Mouse (Mus musculus) hindbrain, embryonic 16.5 days (tissue): ENCODE data around the gene Calm2. TPM values are rescaled to one million over a fixed set of nuclear protein-coding genes. Genes with fewer than 3 reads are reported as not detected.

Experiments
- ATAC-seq: fragments of 200-750 bp; cut with Nextera tagmentation; 2 replicates; pipeline ENCODE4 v1.8.0; 2017; ENCODE audit warnings: moderate TSS enrichment, moderate library complexity
- H3K27ac ChIP-seq: fragments of 300-500 bp; sonication (generic); 2 replicates; pipeline ENCODE4 v1.5.1; 2014; ENCODE audit warnings: low read depth, mild to moderate bottlenecking, control low read depth, low read length, moderate library complexity
- H3K27me3 ChIP-seq: fragments of 300-500 bp; sonication (generic); replicated peaks from 2 replicates; pipeline ENCODE4 v1.6.1; 2014; ENCODE audit warnings: low read length; ENCODE audit not compliant: control insufficient read depth, insufficient read depth
- H3K36me3 ChIP-seq: fragments of 300-500 bp; sonication (generic); 2 replicates; pipeline ENCODE4 v1.6.1; 2014; ENCODE audit warnings: mild to moderate bottlenecking, low read length, moderate library complexity, mixed read lengths; ENCODE audit not compliant: control insufficient read depth, insufficient read depth
- H3K4me1 ChIP-seq: fragments of 300-500 bp; sonication (generic); 2 replicates; pipeline ENCODE4 v1.6.1; 2014; ENCODE audit warnings: low read depth, low read length; ENCODE audit not compliant: control insufficient read depth, insufficient read depth
- H3K4me2 ChIP-seq: fragments of 300-500 bp; sonication (generic); 2 replicates; pipeline ENCODE4 v1.6.1; 2014; ENCODE audit warnings: mild to moderate bottlenecking, low read length, control low read depth, moderate library complexity
- H3K4me3 ChIP-seq: fragments of 300-500 bp; sonication (generic); 2 replicates; pipeline ENCODE4 v1.5.1; 2014; ENCODE audit warnings: mild to moderate bottlenecking, low read length, control low read depth, moderate library complexity
- H3K9ac ChIP-seq: fragments of 300-500 bp; sonication (generic); 2 replicates; pipeline ENCODE4 v1.6.1; 2014; ENCODE audit warnings: low read depth, mild to moderate bottlenecking, control low read depth, low read length, moderate library complexity
- H3K9me3 ChIP-seq: fragments of 300-500 bp; sonication (generic); 2 replicates; pipeline ENCODE4 v1.6.1; 2014; ENCODE audit warnings: mild to moderate bottlenecking, low read length, moderate library complexity; ENCODE audit not compliant: control insufficient read depth
- WGBS: fragments of 180-500 bp; shearing (Covaris S2); extraction: QIAGEN DNeasy Blood & Tissue Kit; methylation state at CpG from one replicate; pipeline ENCODE4 v1.1.7; 2014; 5-methylcytosine and 5-hydroxymethylcytosine counted together
- polyA plus RNA-seq: library from polyadenylated mRNA; unstranded; fragments of >200 nt; fragmentation: Nextera tagmentation; extraction: Ambion mirVana; gene quantifications from 2 replicates; pipeline ENCODE4 v1.2.1, GENCODE M21; 2015

Gene Calm2
- polyA plus RNA-seq, 1 experiment from 2014 or later = 3,155 TPM

DNA sequence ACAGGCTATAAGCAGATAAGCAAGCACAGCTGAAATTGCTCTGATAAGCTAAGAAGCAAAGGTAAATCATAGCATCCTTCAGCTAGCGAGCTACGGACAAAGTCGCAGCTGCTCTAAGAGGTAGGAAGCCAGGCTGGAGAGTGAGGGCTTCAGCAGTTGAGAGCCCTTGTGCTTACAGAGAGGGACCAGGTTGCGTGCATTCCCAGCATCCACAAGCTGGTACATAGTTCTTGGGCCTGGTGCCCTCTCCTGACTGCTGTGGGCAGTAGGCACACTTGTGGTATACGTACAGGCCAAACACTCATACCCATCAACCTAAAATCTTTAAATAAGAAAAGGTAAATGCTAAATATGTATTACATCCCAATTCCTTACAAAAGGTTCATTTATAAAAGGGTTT is 14.0 kb downstream of the Calm2 start:
- H3K4me1 ChIP-seq = no peaks in the 10 kb centered on the region
- H3K27me3 ChIP-seq = no peaks in the 10 kb centered on the region
- no peak overlapping the region for H3K9ac ChIP-seq
- no peak overlapping the region for H3K4me2 ChIP-seq
- no peaks in the 10 kb centered on the region for H3K9me3 ChIP-seq
- no peak overlapping the region for H3K4me3 ChIP-seq
- H3K36me3 ChIP-seq = peaks cover 33% of the 10 kb centered on the region
- WGBS = 95% methylated on average over 5 of the region's 5 CpGs
- no peak overlapping the region for H3K27ac ChIP-seq
- ATAC-seq = no peak

DNA sequence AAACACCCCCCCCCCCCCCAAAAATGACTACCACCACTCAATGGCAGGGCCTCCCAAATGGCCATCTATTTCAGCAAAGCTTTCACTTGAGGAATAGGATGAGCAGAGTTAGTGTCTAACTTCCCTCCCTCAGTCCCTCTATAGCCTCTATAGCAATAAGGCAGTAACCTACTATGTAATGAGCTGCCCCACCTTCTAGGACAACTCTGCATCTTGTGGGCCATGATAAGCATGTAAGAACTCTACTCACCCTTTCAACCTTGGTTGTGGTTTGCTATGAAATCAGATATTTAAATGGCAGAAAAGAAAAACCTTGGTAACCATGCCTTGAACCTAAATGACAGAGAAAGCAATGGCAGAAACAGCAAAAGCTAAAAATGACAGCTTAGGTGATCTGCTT is 14.4 kb downstream of the Calm2 start:
- Histone ChIP-seq H3K27ac (no peak overlapping the region), H3K36me3 (peaks cover 35% of the 10 kb centered on the region), H3K4me1 (no peaks in the 10 kb centered on the region), H3K9me3 (no peaks in the 10 kb centered on the region), H3K4me2 (no peak overlapping the region), H3K9ac (no peak overlapping the region), H3K4me3 (no peak overlapping the region), H3K27me3 (no peaks in the 10 kb centered on the region)
- ATAC-seq = no peak

DNA sequence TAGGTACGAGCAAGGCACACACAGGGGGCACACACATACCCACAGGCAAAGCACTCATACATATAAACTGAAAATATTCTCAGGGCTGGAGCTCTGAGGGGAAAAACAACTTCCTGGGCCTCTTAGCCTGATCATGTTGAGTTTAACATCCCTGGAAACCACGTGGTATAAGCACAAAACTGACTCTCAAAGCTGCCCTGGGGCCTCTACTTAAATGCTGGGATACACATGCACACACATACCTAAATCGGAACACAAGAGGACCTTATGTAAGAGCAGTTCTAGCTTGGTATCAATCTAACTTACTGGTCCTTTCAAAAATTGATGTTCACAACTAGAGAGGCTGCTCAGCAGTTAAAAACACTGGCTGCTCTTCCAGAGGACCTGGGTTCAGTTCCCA is 17.3 kb downstream of the Calm2 start:
- no peak overlapping the region for H3K9ac ChIP-seq
- 89% methylated on average over 3 of the region's 3 CpGs for WGBS

DNA sequence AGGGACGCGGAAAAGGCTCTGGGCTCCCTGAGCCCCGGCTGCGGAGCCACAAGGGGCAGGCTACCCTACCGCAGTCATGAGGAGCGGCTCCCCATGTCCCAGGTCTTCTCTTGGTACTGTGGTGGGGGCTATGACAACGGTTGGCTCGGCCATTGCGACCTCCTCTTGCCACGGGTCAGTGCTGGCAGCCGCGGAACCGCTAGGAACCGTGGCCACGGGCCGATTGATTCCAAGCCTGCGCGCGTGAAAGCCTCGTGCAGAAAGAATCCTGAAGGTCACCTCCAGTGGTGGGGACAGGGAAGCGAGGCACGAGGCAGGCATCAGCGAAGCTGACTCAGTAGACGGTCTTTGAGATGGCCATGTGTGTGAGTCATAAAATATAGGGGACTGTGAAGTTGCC is 19.2 kb downstream of the Calm2 start, which contains the start of gene Stpg4:
Gene Stpg4 (minus strand): TSS at position 231 of the 400 bp plus-strand sequence.
- Histone ChIP-seq H3K4me3 (no peak within 1 kb of the TSS), H3K27me3 (no peaks in the 10 kb centered on the region), H3K9ac (no peak within 1 kb of the TSS), H3K4me2 (no peak within 1 kb of the TSS), H3K36me3 (peaks cover 20% of the 10 kb centered on the region), H3K27ac (no peak within 1 kb of the TSS), H3K4me1 (no peaks in the 10 kb centered on the region), H3K9me3 (no peaks in the 10 kb centered on the region)
- ATAC-seq = peak; percentile 30
- WGBS = 51% methylated on average over 24 of the region's 24 CpGs

More for the DNA sequence above, 17.3 kb downstream of the Calm2 start:
- no peak for ATAC-seq
- Histone ChIP-seq H3K4me1 (no peaks in the 10 kb centered on the region), H3K9me3 (no peaks in the 10 kb centered on the region), H3K27ac (no peak overlapping the region), H3K27me3 (no peaks in the 10 kb centered on the region), H3K4me3 (no peak overlapping the region), H3K4me2 (no peak overlapping the region), H3K36me3 (peaks cover 29% of the 10 kb centered on the region)

DNA sequence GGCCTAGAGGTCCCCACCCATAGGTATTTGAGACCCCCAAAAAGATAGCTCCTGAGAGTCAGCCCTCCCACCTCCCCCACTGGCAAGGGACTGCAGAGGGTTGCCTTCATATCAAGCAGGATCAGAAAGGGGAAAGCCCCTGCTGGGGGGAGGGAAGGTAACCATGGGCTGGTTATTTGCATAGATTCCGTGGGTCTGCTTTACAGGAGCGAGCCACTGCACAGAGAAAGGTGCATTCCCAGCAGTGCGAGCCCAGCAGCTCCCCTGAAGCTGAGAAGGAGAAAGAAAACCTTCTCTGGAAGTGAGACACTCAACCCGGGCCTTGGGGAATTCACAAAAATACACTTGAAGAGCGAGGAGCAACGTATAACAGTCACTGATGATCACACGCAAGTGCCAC is 28.7 kb downstream of the Calm2 start:
- no peaks in the 10 kb centered on the region for H3K9me3 ChIP-seq
- no peaks in the 10 kb centered on the region for H3K36me3 ChIP-seq
- H3K4me3 ChIP-seq = no peak overlapping the region
- 78% methylated on average over 7 of the region's 7 CpGs for WGBS
- H3K4me2 ChIP-seq = no peak overlapping the region
- no peaks in the 10 kb centered on the region for H3K27me3 ChIP-seq
- no peak overlapping the region for H3K9ac ChIP-seq
- no peak overlapping the region for H3K27ac ChIP-seq
- ATAC-seq = no peak
- no peaks in the 10 kb centered on the region for H3K4me1 ChIP-seq

DNA sequence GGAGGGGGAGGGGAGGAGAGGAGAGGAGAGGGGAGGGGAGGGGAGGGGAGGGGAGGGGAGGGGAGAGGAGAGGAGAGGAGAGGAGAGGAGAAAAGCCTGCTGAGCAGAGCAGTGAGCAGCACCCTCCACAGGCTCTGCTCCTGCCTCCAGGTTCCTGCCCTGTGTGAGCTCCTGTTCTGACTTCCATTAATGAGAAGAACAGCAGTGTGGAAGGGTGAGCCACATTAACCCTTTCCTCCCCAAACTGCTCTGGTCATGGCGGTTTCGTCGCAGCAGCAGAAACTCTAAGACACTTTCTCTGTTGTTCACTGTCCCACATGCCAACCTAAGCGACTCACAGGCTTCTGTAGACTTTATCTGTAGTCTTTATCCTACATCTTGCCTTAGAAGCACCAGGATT is 40.1 kb downstream of the Calm2 start:
- no peaks in the 10 kb centered on the region for H3K4me1 ChIP-seq
- WGBS = 89% methylated on average over 4 of the region's 4 CpGs

DNA sequence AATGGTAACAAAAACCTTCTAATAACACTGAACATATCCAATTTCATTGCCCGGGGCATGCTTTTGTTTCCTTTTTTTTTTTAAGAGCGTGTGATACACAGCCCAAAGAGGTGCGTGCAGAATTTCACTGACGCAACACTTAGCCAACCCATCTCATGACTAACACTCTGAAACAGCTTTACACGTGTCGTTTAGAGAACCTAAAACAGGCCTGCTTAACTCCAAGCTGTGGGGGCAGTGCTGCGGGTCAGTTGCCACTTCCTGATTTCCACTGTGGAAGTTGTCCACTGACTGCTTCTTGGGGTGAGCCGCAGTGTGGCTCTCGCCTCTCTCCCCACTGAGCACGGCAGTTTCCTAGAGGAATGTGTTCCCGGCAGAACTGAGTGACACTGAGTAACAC is 41.2 kb downstream of the Calm2 start:
- Histone ChIP-seq H3K27me3 (no peaks in the 10 kb centered on the region), H3K4me1 (no peaks in the 10 kb centered on the region), H3K27ac (no peak overlapping the region), H3K4me3 (no peak overlapping the region), H3K36me3 (no peaks in the 10 kb centered on the region), H3K4me2 (no peak overlapping the region), H3K9ac (no peak overlapping the region), H3K9me3 (no peaks in the 10 kb centered on the region)
- ATAC-seq = no peak
- WGBS = 78% methylated on average over 11 of the region's 11 CpGs

More for the DNA sequence above, 40.1 kb downstream of the Calm2 start:
- ATAC-seq = no peak
- H3K27ac ChIP-seq = no peak overlapping the region
- H3K4me3 ChIP-seq = no peak overlapping the region
- no peak overlapping the region for H3K9ac ChIP-seq
- H3K36me3 ChIP-seq = no peaks in the 10 kb centered on the region
- H3K9me3 ChIP-seq = no peaks in the 10 kb centered on the region
- no peaks in the 10 kb centered on the region for H3K27me3 ChIP-seq
- no peak overlapping the region for H3K4me2 ChIP-seq

DNA sequence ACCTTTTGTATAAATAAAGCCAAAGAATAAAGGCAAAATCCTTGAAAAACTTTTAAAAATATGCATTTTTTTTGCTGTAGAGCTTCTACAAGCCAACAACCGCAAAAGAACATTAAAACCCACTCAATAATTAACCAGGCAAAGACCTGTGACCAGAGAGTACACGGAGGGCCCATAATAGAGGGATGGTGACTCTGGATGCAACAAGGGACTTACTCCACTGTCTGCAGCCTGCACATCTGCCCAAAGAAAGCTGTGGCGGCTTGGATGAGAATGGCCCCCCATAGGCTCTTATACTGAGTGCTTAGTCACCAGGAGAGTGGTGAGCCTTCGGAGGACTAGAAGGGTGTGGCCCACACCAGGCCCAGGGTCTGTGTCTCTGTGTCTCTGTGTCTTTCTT is 43.3 kb downstream of the Calm2 start:
- Histone ChIP-seq H3K27me3 (no peaks in the 10 kb centered on the region), H3K4me1 (no peaks in the 10 kb centered on the region), H3K4me2 (no peak overlapping the region), H3K27ac (no peak overlapping the region), H3K36me3 (no peaks in the 10 kb centered on the region), H3K4me3 (no peak overlapping the region), H3K9ac (no peak overlapping the region), H3K9me3 (no peaks in the 10 kb centered on the region)
- no peak for ATAC-seq
- WGBS = 80% methylated on average over 4 of the region's 4 CpGs

DNA sequence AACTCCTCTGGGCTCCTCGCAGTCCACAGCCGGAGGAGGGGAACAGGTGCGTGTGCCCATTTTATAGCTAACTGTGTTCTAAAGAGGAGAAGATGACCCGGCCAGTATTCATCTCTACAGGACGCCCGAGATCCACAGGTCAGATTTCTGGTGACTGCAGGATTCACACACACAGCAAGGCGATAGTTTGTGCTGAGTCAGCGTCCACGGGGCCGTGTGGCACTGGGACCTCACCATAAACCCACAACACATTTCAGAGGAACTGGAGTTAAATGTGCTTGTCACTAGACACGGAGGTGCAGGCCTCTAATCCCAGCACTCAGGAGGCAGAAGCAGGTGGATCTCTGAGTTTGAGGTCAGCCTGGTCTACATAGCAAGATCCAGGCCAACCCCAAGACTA is 44.3 kb downstream of the Calm2 start:
- Histone ChIP-seq H3K9me3 (no peaks in the 10 kb centered on the region), H3K4me3 (no peak overlapping the region), H3K36me3 (no peaks in the 10 kb centered on the region), H3K27ac (no peak overlapping the region), H3K4me2 (no peak overlapping the region), H3K27me3 (no peaks in the 10 kb centered on the region), H3K9ac (no peak overlapping the region), H3K4me1 (no peaks in the 10 kb centered on the region)
- 92% methylated on average over 11 of the region's 11 CpGs for WGBS
- no peak for ATAC-seq

DNA sequence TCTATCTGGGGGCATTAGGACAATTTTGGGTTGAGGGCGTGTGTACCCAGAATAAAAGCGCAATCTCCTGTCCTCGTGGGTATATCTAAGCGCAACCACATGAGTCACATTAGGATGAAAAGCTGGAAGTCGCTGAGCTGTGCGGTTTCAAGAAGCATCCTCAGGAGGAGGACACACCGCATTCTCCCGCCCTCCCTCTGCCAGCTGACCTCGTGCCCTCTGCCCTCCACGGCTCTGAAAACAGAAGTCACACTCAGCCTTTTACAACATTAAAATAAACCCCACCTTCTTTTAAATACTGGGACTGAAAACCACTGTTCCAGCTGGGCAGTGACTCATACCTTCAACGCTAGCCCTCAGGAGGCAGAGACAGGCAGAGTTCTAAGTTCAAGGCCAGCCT is 49.6 kb downstream of the Calm2 start:
- ATAC-seq = no peak
- Histone ChIP-seq H3K9ac (no peak overlapping the region), H3K4me2 (no peak overlapping the region), H3K4me1 (no peaks in the 10 kb centered on the region), H3K4me3 (no peak overlapping the region), H3K36me3 (no peaks in the 10 kb centered on the region), H3K27ac (no peak overlapping the region), H3K27me3 (no peaks in the 10 kb centered on the region; the same call in 1 of the 2 replicates), H3K9me3 (no peaks in the 10 kb centered on the region)
- 66% methylated on average over 11 of the region's 11 CpGs for whole genome bisulfite sequencing
